Mouse (Mus musculus) stomach, postnatal 0 days (tissue): Measurements from ENCODE around the gene Auts2.

Experiments used
- CTCF ChIP-seq: IDR thresholded peaks from 2 replicates; pipeline ENCODE4 v1.5.1; 2016; ENCODE audit warnings: antibody characterized with exemption, low read depth, mild to moderate bottlenecking, moderate library complexity
- EP300 ChIP-seq: optimal IDR thresholded peaks from 2 replicates; pipeline ENCODE3; 2016; ENCODE audit warnings: antibody characterized with exemption

GRCm38 (mm10) chr5:132200595-132200994, 342.5 kb downstream of the Auts2 start:
- TF ChIP-seq CTCF (no peak), EP300 (no peak)
